Mouse (Mus musculus) bone marrow, adult 2 months (tissue): Measurements from ENCODE around the gene Col23a1.

Source experiments
- CTCF ChIP-seq: fragments of 200-500 bp; IDR thresholded peaks from 2 replicates; pipeline ENCODE4 v1.5.1; 2011; ENCODE audit warnings: low read length, control low read depth; ENCODE audit not compliant: control insufficient read depth, insufficient read depth
- POLR2A ChIP-seq: fragments of 200-500 bp; IDR thresholded peaks from 2 replicates; pipeline ENCODE4 v1.6.1; 2011; ENCODE audit warnings: low read depth, mild to moderate bottlenecking, control low read depth, low read length, borderline replicate concordance; ENCODE audit not compliant: control insufficient read depth

DNA sequence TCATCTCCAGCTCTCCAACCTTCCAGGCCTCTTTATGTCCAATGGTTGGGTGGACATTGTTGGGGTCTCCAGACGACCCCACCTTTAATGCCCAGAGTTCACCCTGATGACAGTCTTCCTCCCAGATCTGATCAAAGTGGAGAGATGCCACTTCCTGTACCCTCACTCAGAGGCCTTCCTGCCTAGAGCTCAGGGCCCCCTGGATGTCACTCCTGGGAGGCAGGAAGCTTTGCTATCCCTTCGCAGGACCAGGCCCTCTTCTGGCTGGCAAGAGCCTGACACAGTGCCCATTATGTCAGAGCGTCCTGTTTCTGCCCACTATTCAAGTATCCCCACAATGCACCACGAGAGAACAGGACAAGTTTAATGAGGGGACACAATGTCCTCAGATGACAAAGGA lies 289.3 kb downstream of the Col23a1 start:
- TF ChIP-seq CTCF = no peak
- no peak for TF ChIP-seq POLR2A
